Mouse (Mus musculus): Measurements from ENCODE around the gene Nif3l1. TPM values are rescaled to one million over a fixed set of nuclear protein-coding genes. Genes with fewer than 3 reads are reported as not detected.

The Nif3l1 gene
- polyA plus RNA-seq (2012; ENCODE audit: insufficient read depth, insufficient read length, missing spikeins): 15.8 and 24.4 TPM in 2 replicates

DNA sequence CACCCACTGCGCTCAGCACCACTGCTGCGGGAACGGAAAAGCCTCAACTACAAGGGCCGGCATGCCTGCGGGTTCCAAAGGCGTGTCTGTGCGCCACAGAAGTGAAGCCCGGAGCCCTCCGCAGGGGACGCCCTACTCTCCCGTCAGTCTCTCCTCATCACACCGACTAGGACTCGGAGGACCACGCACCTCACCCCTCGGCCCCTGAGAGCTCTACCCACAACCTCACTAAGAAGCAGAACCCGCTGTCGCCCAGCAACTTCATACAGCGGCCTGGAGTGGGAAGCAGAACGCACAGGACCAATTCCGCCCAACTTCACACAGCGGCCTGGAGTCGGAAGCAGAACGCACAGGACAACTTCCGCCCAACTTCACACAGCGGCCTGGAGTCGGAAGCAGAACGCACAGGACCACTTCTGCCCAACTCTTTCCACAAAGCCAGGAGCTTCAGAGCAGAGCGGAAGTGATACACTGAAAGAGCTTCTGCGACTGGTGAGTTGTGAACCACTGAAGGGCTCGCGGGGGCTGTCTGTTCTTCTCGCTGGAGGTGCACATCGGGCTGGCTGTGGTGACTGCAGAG, at the start of gene Nif3l1, which contains the start of gene Ppil3:
Gene Nif3l1, plus strand, starts transcription at position 9 of the 580 bp plus-strand sequence.
Gene Ppil3, minus strand, starts transcription at position 344 of the 580 bp plus-strand sequence.
- Histone ChIP-seq H3K4me3 (ENCODE audit: insufficient read depth, low read depth, low read length) (peak within 1 kb of the TSS; percentile 70), H3K27ac (replicated peaks; ENCODE audit: low read depth, low read length) (peak within 1 kb of the TSS; percentile 79), H3K4me1 (ENCODE audit: control insufficient read depth, insufficient read depth, insufficient read length, low read length) (peaks cover 8% of the 10 kb centered on the region; the same call in 1 of the 2 replicates)

DNA sequence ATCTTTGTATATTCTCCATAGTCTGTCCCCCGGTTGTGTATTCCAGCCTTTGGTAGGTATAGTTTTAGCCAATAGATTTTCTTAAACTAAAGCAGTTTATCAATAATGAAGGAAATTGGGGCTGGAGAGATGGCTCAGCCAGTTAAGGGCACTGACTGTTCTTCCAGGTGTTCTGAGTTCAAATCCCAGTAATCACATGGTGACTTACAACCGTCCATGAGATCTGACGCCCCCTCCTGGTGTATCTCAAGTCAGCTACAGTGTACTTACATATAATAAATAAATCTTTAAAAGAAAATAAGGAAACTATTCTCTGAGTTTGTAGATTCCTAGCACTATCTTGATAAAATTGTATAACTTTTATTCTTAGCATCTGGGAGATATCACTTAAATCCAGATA, 49.6 kb upstream of the Nif3l1 start:
- Histone ChIP-seq H3K27ac (replicated peaks; ENCODE audit: low read depth, low read length) (no peak overlapping the region), H3K4me3 (ENCODE audit: insufficient read depth, low read depth, low read length) (no peak overlapping the region), H3K4me1 (ENCODE audit: control insufficient read depth, insufficient read depth, insufficient read length, low read length) (peaks cover 3% of the 10 kb centered on the region; the same call in 1 of the 2 replicates)

DNA sequence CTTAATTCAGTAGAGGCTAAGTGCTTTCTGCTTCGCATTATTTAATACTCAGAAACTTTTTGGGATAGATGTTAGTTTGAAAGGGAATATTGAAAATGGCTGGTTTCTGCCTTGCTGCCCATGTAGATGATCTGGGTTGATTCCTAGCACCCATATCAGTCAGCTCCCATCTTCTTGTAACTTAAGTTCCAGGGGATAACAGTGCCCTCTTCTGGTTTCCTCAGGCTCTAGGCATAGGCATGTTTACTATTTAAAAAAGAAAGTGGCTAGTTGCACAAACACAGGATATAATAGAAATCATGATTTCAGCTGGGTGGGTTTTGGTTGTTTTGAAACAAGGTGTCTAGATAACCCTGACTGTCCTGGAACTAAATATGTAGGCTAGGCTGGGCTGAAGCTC, 48.8 kb upstream of the Nif3l1 start:
- Histone ChIP-seq H3K4me1 (ENCODE audit: control insufficient read depth, insufficient read depth, insufficient read length, low read length) (peaks cover 3% of the 10 kb centered on the region; the same call in 1 of the 2 replicates), H3K4me3 (ENCODE audit: insufficient read depth, low read depth, low read length) (no peak overlapping the region), H3K27ac (replicated peaks; ENCODE audit: low read depth, low read length) (no peak overlapping the region)

DNA sequence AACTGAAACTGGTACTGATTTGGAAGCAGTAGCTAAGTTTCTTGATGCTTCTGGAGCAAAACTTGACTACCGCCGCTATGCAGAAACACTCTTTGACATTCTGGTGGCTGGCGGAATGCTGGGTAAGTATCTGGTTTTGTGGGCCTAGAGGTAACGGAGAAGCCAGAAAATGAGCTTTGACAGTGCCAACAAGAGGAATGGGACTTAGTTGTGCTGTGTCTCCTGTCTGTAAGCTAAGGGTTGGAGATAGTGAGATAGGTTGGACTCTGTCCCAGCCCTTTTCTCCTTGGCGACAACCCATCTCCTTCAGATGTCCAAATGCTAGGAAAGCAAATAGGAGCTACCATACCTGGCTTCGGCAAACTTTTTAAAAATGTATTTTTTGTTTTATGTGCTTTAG, 47.2 kb upstream of the Nif3l1 start:
- H3K4me3 ChIP-seq (ENCODE audit: insufficient read depth, low read depth, low read length): no peak overlapping the region

DNA sequence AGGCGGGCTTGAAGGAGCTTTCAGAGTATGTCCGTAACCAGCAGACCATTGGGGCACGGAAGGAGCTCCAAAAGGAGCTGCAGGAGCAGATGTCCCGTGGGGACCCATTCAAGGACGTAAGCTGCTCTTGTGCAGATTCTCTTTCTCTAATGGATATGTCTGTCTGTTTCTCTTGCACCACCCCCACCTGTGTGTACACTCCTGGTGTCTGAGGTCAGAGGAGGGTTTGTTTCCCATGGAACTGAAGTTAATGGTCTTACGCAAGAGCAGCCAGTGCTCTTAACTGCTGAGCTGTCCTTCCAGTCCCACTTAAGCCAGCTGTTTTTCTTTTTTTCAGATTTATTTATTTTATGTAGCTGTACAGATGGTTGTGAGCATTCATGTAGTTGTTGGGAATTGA, 43.6 kb upstream of the Nif3l1 start:
- Histone ChIP-seq H3K27ac (replicated peaks; ENCODE audit: low read depth, low read length) (no peak overlapping the region), H3K4me3 (ENCODE audit: insufficient read depth, low read depth, low read length) (no peak overlapping the region), H3K4me1 (ENCODE audit: control insufficient read depth, insufficient read depth, insufficient read length, low read length) (no peaks in the 10 kb centered on the region)

More for the DNA sequence above, 47.2 kb upstream of the Nif3l1 start:
- H3K27ac ChIP-seq (replicated peaks; ENCODE audit: low read depth, low read length): no peak overlapping the region
- H3K4me1 ChIP-seq (ENCODE audit: control insufficient read depth, insufficient read depth, insufficient read length, low read length): no peaks in the 10 kb centered on the region

DNA sequence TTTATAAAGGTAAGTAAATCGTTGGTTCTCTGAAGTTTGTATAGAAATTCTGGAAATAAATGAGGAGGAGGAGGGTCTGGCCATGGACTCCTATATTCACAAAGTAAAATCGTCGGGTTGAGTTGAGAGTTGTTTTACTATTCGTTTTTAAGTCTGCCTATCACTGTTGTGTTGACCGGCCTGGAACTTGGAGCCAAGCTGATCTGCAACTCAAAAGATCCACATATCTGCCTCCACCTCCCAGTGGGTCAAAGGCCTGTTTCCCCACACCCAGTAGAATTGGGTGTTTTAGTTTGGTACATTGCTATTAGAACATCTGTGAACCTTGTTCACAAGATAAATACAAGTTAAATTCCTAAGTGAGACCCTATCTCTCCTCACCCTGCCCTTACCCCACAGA, 41.2 kb upstream of the Nif3l1 start:
- Histone ChIP-seq H3K27ac (replicated peaks; ENCODE audit: low read depth, low read length) (no peak overlapping the region), H3K4me1 (ENCODE audit: control insufficient read depth, insufficient read depth, insufficient read length, low read length) (no peaks in the 10 kb centered on the region), H3K4me3 (ENCODE audit: insufficient read depth, low read depth, low read length) (no peak overlapping the region)

DNA sequence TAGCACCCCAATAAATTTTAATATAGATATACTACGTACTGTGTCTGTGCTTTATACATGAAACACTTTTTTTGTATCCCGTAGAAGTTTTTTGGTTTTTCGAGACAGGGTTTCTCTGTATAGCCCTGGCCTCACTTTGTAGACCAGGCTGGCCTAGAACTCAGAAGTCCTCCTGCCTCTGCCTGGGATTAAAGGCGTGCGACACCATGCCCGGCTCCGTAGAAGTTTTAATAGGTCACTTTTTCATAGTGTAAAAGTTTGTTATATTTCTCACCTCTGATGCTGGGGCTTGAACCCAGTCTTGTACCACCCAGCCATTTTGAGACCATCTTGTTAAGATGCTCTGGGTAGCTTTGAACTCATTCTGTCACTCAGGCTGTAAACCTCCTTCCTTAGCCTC, 37.6 kb upstream of the Nif3l1 start:
- Histone ChIP-seq H3K4me3 (ENCODE audit: insufficient read depth, low read depth, low read length) (no peak overlapping the region), H3K4me1 (ENCODE audit: control insufficient read depth, insufficient read depth, insufficient read length, low read length) (no peaks in the 10 kb centered on the region), H3K27ac (replicated peaks; ENCODE audit: low read depth, low read length) (no peak overlapping the region)

DNA sequence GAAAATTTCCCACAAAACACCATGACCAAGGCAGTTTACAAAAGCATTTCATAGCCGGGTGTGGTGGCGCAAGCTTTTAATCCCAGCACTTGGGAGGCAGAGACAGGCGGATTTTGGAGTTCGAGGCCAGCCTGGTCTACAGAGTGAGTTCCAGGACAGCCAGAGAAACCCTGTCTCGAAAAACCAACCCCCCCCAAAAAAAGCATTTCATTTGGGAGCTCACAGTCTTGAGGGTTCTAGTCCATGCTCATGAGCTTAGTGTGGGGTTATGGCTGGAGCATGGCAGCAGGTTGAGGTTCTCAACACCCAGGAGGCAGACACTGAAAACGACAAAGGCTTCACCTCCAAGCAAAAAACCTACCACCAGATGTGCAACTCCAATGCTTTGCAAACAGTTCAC, 36.8 kb upstream of the Nif3l1 start:
- Histone ChIP-seq H3K4me3 (ENCODE audit: insufficient read depth, low read depth, low read length) (no peak overlapping the region), H3K27ac (replicated peaks; ENCODE audit: low read depth, low read length) (no peak overlapping the region), H3K4me1 (ENCODE audit: control insufficient read depth, insufficient read depth, insufficient read length, low read length) (no peaks in the 10 kb centered on the region)

DNA sequence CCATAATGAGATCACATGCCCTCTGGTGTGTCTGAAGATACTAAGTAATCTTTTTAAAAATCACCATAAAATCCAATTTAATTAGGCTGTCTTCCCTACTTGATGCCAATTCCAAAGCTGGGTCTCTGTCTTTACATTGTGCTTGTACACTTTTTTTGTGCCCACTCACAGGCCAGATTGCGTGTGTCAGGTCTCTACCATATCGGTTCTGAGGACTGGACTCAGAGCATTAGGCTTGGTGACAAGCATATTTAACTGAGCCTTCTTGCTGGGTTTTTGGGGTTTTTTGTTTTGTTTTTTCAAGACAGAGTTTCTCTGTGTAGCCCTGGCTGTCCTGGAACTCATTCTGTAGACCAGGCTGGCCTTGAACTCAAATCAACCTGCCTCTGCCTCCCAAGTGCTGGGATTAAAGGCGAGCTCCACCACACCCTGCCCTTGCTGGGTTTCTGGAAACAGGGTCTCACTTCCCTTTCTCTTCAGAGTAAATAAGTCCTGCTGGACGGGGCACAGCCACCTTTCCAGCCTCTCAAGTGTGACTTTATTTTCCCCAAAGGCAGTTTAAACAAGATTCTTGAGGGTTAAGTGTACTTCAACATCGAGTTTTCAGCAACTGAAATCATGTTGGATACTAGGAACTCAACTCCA, 35.3 kb upstream of the Nif3l1 start:
- Histone ChIP-seq H3K4me1 (ENCODE audit: control insufficient read depth, insufficient read depth, insufficient read length, low read length) (no peaks in the 10 kb centered on the region), H3K27ac (replicated peaks; ENCODE audit: low read depth, low read length) (no peak overlapping the region), H3K4me3 (ENCODE audit: insufficient read depth, low read depth, low read length) (no peak overlapping the region)

DNA sequence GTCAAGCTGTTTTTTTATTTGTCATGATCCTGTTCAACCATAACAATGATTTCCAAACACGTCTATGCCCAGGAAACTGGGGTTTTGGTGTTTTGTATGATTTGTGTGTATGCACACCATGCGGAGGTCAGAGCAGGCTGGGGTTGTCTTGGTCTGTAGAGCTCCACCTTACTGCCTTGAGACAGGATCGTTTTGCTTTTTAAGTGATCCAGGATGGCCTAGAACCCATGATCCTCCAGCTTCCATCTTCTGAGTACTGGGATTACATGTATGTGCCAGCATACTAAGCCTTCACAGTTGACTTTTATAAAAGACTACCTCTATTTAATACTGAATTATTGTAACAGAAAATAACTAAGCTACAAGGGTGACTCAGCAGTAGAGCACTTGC, 34.8 kb upstream of the Nif3l1 start:
- Histone ChIP-seq H3K4me3 (ENCODE audit: insufficient read depth, low read depth, low read length) (no peak overlapping the region), H3K4me1 (ENCODE audit: control insufficient read depth, insufficient read depth, insufficient read length, low read length) (no peaks in the 10 kb centered on the region), H3K27ac (replicated peaks; ENCODE audit: low read depth, low read length) (no peak overlapping the region)

DNA sequence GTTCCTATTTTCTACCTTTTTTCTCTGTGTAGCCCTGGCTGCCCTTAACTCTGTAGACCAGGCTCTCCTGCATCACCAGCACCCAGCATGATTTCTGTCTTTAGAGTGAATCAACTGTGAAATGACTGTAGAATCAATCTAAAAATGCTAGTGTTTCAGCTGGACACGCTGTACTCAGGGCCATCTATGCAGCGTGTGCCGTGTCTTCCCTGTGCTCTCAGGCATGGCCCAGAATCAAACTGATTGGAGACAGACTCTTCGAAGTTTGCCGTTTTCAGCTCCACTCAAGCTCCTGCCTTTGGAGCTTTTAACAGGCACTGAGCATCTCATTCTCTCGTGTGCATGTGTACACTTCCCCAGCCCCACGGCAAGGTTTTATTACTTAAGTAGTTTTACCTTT, 34.2 kb upstream of the Nif3l1 start:
- Histone ChIP-seq H3K27ac (replicated peaks; ENCODE audit: low read depth, low read length) (no peak overlapping the region), H3K4me1 (ENCODE audit: control insufficient read depth, insufficient read depth, insufficient read length, low read length) (no peaks in the 10 kb centered on the region), H3K4me3 (ENCODE audit: insufficient read depth, low read depth, low read length) (no peak overlapping the region)

DNA sequence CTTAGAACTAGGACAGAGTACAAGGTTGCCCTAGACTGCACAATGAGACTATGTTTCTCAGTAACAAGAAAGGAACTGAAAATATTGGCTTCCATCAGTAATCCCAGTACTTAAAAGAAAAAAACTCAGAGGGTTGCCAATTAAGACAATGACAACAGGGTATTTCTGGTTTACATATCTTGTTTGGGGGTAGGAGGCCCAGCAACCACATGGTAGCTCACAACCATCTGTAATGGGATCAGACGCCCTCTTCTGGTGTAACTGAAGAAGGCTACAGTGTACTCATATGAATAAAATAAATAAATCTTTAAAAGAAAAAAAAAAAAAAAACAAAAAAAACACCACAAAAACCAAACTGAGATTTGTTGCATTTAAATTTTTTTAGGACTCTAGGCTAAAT, 29.5 kb upstream of the Nif3l1 start:
- Histone ChIP-seq H3K27ac (replicated peaks; ENCODE audit: low read depth, low read length) (no peak overlapping the region), H3K4me3 (ENCODE audit: insufficient read depth, low read depth, low read length) (no peak overlapping the region), H3K4me1 (ENCODE audit: control insufficient read depth, insufficient read depth, insufficient read length, low read length) (no peaks in the 10 kb centered on the region)

DNA sequence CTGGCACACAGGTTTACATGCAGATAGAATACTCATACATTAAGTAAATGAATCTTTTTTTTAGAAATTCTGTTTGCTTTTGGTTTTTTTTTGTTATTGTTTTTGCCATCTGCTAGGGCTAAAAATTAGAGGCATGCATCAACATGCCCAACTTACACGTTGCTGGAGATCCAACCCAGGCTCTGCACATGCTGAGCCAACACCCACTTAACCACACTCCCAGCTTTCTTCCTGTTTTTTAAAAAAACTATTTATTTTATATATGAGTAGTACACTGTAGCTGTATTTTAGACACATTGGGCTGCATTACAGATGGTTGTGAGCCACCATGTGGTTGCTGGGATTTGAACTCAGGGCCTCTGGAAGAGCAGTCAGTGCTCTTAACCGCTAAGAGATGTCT, 28.9 kb upstream of the Nif3l1 start:
- Histone ChIP-seq H3K4me3 (ENCODE audit: insufficient read depth, low read depth, low read length) (no peak overlapping the region), H3K4me1 (ENCODE audit: control insufficient read depth, insufficient read depth, insufficient read length, low read length) (peaks cover 2% of the 10 kb centered on the region), H3K27ac (replicated peaks; ENCODE audit: low read depth, low read length) (no peak overlapping the region)

DNA sequence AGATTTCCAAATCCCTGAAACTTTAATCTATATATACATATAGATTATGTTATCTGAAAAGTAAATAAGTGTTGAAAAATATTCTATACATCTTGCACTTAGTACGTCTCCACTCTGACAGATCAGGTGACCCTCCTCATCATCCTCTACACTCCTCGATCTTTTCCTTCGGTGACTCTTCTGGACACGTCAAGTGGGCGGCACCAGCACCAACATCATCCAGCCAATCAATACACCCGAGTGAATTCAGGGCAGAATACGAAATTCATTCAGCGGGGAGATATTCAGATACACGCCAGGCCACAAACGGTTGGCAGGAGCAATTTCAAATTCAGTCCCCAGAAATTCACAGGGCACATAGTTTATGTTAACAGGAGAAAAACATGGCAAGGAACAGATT, 24.9 kb upstream of the Nif3l1 start:
- H3K4me1 ChIP-seq (ENCODE audit: control insufficient read depth, insufficient read depth, insufficient read length, low read length): peaks cover 5% of the 10 kb centered on the region
- no peak overlapping the region for H3K27ac ChIP-seq (replicated peaks; ENCODE audit: low read depth, low read length)
- H3K4me3 ChIP-seq (ENCODE audit: insufficient read depth, low read depth, low read length): no peak overlapping the region

DNA sequence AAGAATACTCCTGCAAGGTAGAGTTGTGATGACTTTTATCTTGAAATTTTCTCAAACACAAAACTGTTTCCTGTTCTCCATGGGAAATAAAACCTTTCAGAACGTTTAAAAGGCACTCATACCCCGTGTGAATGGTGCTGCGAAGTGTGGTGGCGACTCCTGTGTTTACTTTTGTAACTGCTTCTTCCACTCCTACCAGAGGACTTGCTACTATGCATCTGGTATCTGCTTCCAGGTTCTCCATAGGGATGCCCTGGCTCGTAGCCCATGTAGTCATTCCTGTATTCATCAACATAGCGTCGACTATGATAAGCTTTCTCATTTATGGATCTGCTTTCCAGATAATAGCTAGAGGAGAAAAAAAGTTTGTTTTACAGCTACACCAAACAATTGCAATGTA, 24.0 kb upstream of the Nif3l1 start:
- Histone ChIP-seq H3K4me1 (ENCODE audit: control insufficient read depth, insufficient read depth, insufficient read length, low read length) (peaks cover 5% of the 10 kb centered on the region), H3K4me3 (ENCODE audit: insufficient read depth, low read depth, low read length) (peak overlapping the region; percentile 28; the same call in 1 of the 2 replicates), H3K27ac (replicated peaks; ENCODE audit: low read depth, low read length) (no peak overlapping the region)

DNA sequence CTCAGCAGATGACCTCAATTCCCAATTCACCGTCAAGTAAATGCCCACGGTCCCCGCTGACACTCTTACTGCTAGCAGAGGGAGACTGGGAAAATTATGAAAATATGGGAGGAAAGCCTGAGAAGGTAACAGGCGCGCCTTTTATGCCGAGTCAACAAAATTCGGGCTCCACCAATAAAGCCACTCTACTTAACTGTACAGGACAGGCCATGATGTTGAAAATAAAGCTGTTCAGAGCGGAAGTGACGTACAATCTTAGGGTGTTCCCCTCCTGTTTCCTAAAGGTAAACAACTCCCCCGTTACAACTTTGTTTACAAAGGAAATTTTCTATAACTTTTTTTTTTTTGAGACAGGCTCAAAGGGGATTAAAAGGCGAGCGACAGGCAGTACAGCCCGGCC, 22.1 kb upstream of the Nif3l1 start:
- peaks cover 5% of the 10 kb centered on the region for H3K4me1 ChIP-seq (ENCODE audit: control insufficient read depth, insufficient read depth, insufficient read length, low read length)
- H3K4me3 ChIP-seq (ENCODE audit: insufficient read depth, low read depth, low read length): peak overlapping the region; percentile 82
- peak overlapping the region; percentile 95 for H3K27ac ChIP-seq (replicated peaks; ENCODE audit: low read depth, low read length)

Measured in brown adipose tissue, adult 24 weeks (tissue).